Mouse (Mus musculus) hindbrain, embryonic 11.5 days (tissue): Measurements from ENCODE around the gene Mr1. TPM values are rescaled to one million over a fixed set of nuclear protein-coding genes. Genes with fewer than 3 reads are reported as not detected.
A peak's percentile ranks its signal among the peaks of the same experiment; 100 is the strongest.
"Not testable (repeated sequence)": the region's sequence is repeated elsewhere in the genome, so short reads cannot be mapped to it uniquely, and the experiment has no call there.

ENCODE experiments used
- ATAC-seq: fragments of 200-750 bp; cut with Nextera tagmentation; 2 replicates; pipeline ENCODE4 v1.8.0; 2017; ENCODE audit warnings: mild to moderate bottlenecking, moderate TSS enrichment, moderate library complexity; ENCODE audit not compliant: low FRiP score
- DNase-seq: peaks from one replicate; pipeline ENCODE4 v3.0.0-alpha.2; 2015; ENCODE audit warnings: low spot score
- H3K27ac ChIP-seq: fragments of 300-500 bp; sonication (generic); 2 replicates; pipeline ENCODE4 v1.5.1; 2014; ENCODE audit warnings: mild to moderate bottlenecking, low read depth, low read length
- H3K27me3 ChIP-seq: fragments of 300-500 bp; sonication (generic); 2 replicates; pipeline ENCODE4 v1.6.1; 2014; ENCODE audit warnings: mild to moderate bottlenecking, low read length, moderate library complexity, mixed read lengths; ENCODE audit not compliant: control insufficient read depth, insufficient read depth
- H3K36me3 ChIP-seq: fragments of 300-500 bp; sonication (generic); 2 replicates; pipeline ENCODE4 v1.6.1; 2014; ENCODE audit warnings: mild to moderate bottlenecking, low read length, moderate library complexity, mixed read lengths; ENCODE audit not compliant: control insufficient read depth, insufficient read depth
- H3K4me1 ChIP-seq: fragments of 300-500 bp; sonication (generic); replicated peaks from 2 replicates; pipeline ENCODE4 v1.6.1; 2014; ENCODE audit warnings: low read length, mixed read lengths; ENCODE audit not compliant: control insufficient read depth, insufficient read depth
- H3K4me2 ChIP-seq: fragments of 300-500 bp; sonication (generic); replicated peaks from 2 replicates; pipeline ENCODE4 v1.6.1; 2014; ENCODE audit warnings: mild to moderate bottlenecking, low read depth, low read length
- H3K4me3 ChIP-seq: fragments of 300-500 bp; sonication (generic); 2 replicates; pipeline ENCODE4 v1.5.1; 2014; ENCODE audit warnings: low read depth, low read length
- H3K9ac ChIP-seq: fragments of 300-500 bp; sonication (generic); 2 replicates; pipeline ENCODE4 v1.6.1; 2014; ENCODE audit warnings: low read depth, low read length
- H3K9me3 ChIP-seq: fragments of 300-500 bp; sonication (generic); 2 replicates; pipeline ENCODE4 v1.6.1; 2016; ENCODE audit warnings: low read length; ENCODE audit not compliant: control insufficient read depth
- WGBS: fragments of 180-500 bp; shearing (Covaris S2); extraction: QIAGEN DNeasy Blood & Tissue Kit; methylation state at CpG from one replicate; pipeline ENCODE4 v1.1.7; 2014; 5-methylcytosine and 5-hydroxymethylcytosine counted together
- polyA plus RNA-seq: library from polyadenylated mRNA; unstranded; fragments of >200 nt; fragmentation: Nextera tagmentation; extraction: Ambion mirVana; gene quantifications from 2 replicates; pipeline ENCODE4 v1.2.1, GENCODE M21; 2014

Gene Mr1
- 1.2 and 1.9 TPM in 2 replicates for polyA plus RNA-seq

GRCm38 (mm10) chr1:155146572-155146980 lies at the start of gene Mr1:
TSS of gene Mr1 (minus strand) at chr1:155146814.
- Histone ChIP-seq H3K27ac (no peak within 1 kb of the TSS), H3K9ac (no peak within 1 kb of the TSS), H3K4me3 (no peak within 1 kb of the TSS), H3K4me1 (no peaks in the 10 kb centered on the region), H3K36me3 (no peaks in the 10 kb centered on the region), H3K4me2 (no peak within 1 kb of the TSS), H3K9me3 (no peaks in the 10 kb centered on the region), H3K27me3 (no peaks in the 10 kb centered on the region)
- whole genome bisulfite sequencing = 60% methylated on average over 8 of the region's 8 CpGs
- DNase-seq = peak; percentile 18
- ATAC-seq = no peak

- Histone ChIP-seq H3K4me3 (no peak overlapping the region), H3K36me3 (peaks cover 9% of the 10 kb centered on the region; the same call in 1 of the 2 replicates), H3K9ac (no peak overlapping the region), H3K27me3 (no peaks in the 10 kb centered on the region), H3K9me3 (no peaks in the 10 kb centered on the region), H3K4me2 (no peak overlapping the region), H3K4me1 (no peaks in the 10 kb centered on the region), H3K27ac (no peak overlapping the region)
- DNase-seq = no peak
- WGBS = 86% methylated on average over 15 of the region's 15 CpGs
- ATAC-seq = no peak
Observed at GRCm38 (mm10) chr1:155192805-155193368, 46.3 kb upstream of the Mr1 start.

GRCm38 (mm10) chr1:155191671-155192070 lies 45.1 kb upstream of the Mr1 start:
- H3K4me3 ChIP-seq = no peak overlapping the region
- no peak overlapping the region for H3K9ac ChIP-seq
- H3K9me3 ChIP-seq = no peaks in the 10 kb centered on the region
- H3K4me1 ChIP-seq = no peaks in the 10 kb centered on the region
- WGBS = 81% methylated on average over 2 of the region's 2 CpGs
- ATAC-seq (no peak), DNase-seq (no peak)
- H3K36me3 ChIP-seq = peaks cover 9% of the 10 kb centered on the region; the same call in 1 of the 2 replicates
- H3K27me3 ChIP-seq = no peaks in the 10 kb centered on the region
- no peak overlapping the region for H3K4me2 ChIP-seq
- H3K27ac ChIP-seq = no peak overlapping the region

- no peaks in the 10 kb centered on the region for H3K4me1 ChIP-seq
- DNase-seq (no peak), ATAC-seq (no peak)
- H3K27me3 ChIP-seq = no peaks in the 10 kb centered on the region
- H3K4me3 ChIP-seq = no peak overlapping the region
- 78% methylated on average over 8 of the region's 8 CpGs for WGBS
- peaks cover 9% of the 10 kb centered on the region; the same call in 1 of the 2 replicates for H3K36me3 ChIP-seq
- H3K9me3 ChIP-seq = no peaks in the 10 kb centered on the region
- no peak overlapping the region for H3K27ac ChIP-seq
- no peak overlapping the region for H3K4me2 ChIP-seq
- no peak overlapping the region for H3K9ac ChIP-seq
Observed at GRCm38 (mm10) chr1:155191219-155191618, 44.6 kb upstream of the Mr1 start.

- H3K27me3 ChIP-seq = no peaks in the 10 kb centered on the region
- no peak overlapping the region for H3K4me2 ChIP-seq
- no peaks in the 10 kb centered on the region for H3K9me3 ChIP-seq
- H3K9ac ChIP-seq = no peak overlapping the region
- H3K27ac ChIP-seq = no peak overlapping the region
- DNase-seq = no peak
- no peak overlapping the region for H3K4me3 ChIP-seq
- 95% methylated on average over 4 of the region's 4 CpGs for WGBS
- H3K36me3 ChIP-seq = peaks cover 9% of the 10 kb centered on the region; the same call in 1 of the 2 replicates
- no peak for ATAC-seq
- no peaks in the 10 kb centered on the region for H3K4me1 ChIP-seq
Observed at GRCm38 (mm10) chr1:155188656-155189055, 42.0 kb upstream of the Mr1 start.

GRCm38 (mm10) chr1:155184191-155184590 lies 37.6 kb upstream of the Mr1 start:
- Histone ChIP-seq H3K36me3 (peaks cover 5% of the 10 kb centered on the region; the same call in 1 of the 2 replicates), H3K4me2 (no peak overlapping the region), H3K27ac (no peak overlapping the region), H3K9me3 (no peaks in the 10 kb centered on the region), H3K4me3 (no peak overlapping the region), H3K9ac (no peak overlapping the region), H3K4me1 (no peaks in the 10 kb centered on the region), H3K27me3 (no peaks in the 10 kb centered on the region)
- no peak for DNase-seq
- 90% methylated on average over 3 of the region's 3 CpGs for WGBS
- no peak for ATAC-seq

- ATAC-seq (no peak), DNase-seq (no peak)
- no peak overlapping the region for H3K9ac ChIP-seq
- H3K27ac ChIP-seq = no peak overlapping the region
- H3K27me3 ChIP-seq = no peaks in the 10 kb centered on the region
- H3K9me3 ChIP-seq = no peaks in the 10 kb centered on the region
- no peak overlapping the region for H3K4me3 ChIP-seq
- 94% methylated on average over 2 of the region's 2 CpGs for WGBS
- no peaks in the 10 kb centered on the region for H3K4me1 ChIP-seq
- no peaks in the 10 kb centered on the region; the same call in 1 of the 2 replicates for H3K36me3 ChIP-seq
- no peak overlapping the region for H3K4me2 ChIP-seq
Observed at GRCm38 (mm10) chr1:155178192-155178924, 31.7 kb upstream of the Mr1 start.

GRCm38 (mm10) chr1:155174424-155174823 lies 27.8 kb upstream of the Mr1 start:
- DNase-seq (no peak), ATAC-seq (no peak)
- 95% methylated on average over 1 of the region's 1 CpGs for WGBS
- Histone ChIP-seq H3K4me1 (no peaks in the 10 kb centered on the region), H3K36me3 (no peaks in the 10 kb centered on the region; the same call in 1 of the 2 replicates), H3K4me2 (no peak overlapping the region), H3K27ac (no peak overlapping the region), H3K27me3 (no peaks in the 10 kb centered on the region), H3K4me3 (no peak overlapping the region), H3K9me3 (no peaks in the 10 kb centered on the region), H3K9ac (no peak overlapping the region)

GRCm38 (mm10) chr1:155173644-155174016 lies 27.0 kb upstream of the Mr1 start:
- not testable (repeated sequence) for H3K36me3 ChIP-seq, H3K27me3 ChIP-seq, H3K4me1 ChIP-seq, H3K9me3 ChIP-seq, H3K4me3 ChIP-seq, H3K4me2 ChIP-seq, H3K27ac ChIP-seq, DNase-seq, H3K9ac ChIP-seq, ATAC-seq
- 83% methylated on average over 1 of the region's 1 CpGs for WGBS
